Mouse (Mus musculus) erythroblast, embryonic 14.5 days (primary cell): ENCODE measurements around the gene Dpm1.

Source experiments
- GATA1 ChIP-seq: IDR thresholded peaks from 2 replicates; pipeline ENCODE4 v1.6.1; 2012; ENCODE audit warnings: low read length, inconsistent platforms, mixed read lengths
- TAL1 ChIP-seq: IDR thresholded peaks from 3 replicates; pipeline ENCODE4 v1.6.1; 2012; ENCODE audit warnings: low read length, inconsistent platforms, mixed read lengths

DNA sequence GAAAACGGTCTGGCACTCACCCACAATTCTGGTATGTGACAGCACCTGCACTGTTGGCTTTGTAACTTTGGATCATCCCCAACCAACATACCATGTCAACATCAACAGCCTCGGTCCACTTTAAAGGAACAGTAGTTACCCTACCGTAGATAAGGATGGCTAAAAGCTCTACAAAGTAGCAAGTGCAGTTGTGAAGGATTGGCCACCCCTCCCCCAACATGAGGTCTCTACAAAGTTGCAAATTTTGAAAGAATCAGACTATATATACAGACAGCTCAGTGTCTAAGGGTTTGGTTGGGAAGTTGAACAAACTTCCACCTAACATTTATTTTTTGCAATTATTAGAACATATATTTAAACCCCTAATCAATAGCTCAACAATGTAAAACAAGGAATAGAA is 22.5 kb downstream of the Dpm1 start:
- TF ChIP-seq TAL1 (no peak), GATA1 (no peak)
